9 mouse cellular contexts compared by ENCODE assay signal in genomic region chr1:135787799-135788198, GRCm38 (mm10). TPM values are rescaled to one million over a fixed set of nuclear protein-coding genes. Genes with fewer than 3 reads are reported as not detected.
DNase-seq lines count a peak whose midpoint lies in the region; ATAC-seq and TF ChIP-seq lines count a peak whose summit lies in the region.
"Had no signal": no experiment of that assay in that cellular context is flagged by ENCODE, and none has a peak within 500 bp of the region (broad histone marks: within the 10 kb centered on the region; RNA-seq: fewer than 3 reads in every experiment).

No protein-coding gene starts in this region.

- H3K4me1 ChIP-seq in kidney, embryonic 15.5 days = peaks cover 28% of the 10 kb centered on the region

- H3K9me3 ChIP-seq in kidney, embryonic 15.5 days (replicated peaks) = no peaks in the 10 kb centered on the region
- H3K9me3 ChIP-seq: heart, embryonic 15.5 days had no signal

- DNase-seq in CD4-positive helper T cell, adult 2 months (ENCODE audit: low read depth, low spot score) = peak; percentile 77
- DNase-seq in MN1 (ENCODE audit: low spot score) = peak; percentile 82
- peak; percentile 58 to 79 for DNase-seq in cerebellum, postnatal 25 days
- peak; percentile 83 for DNase-seq in gastrocnemius, adult 2 months
- peak; percentile 91 for DNase-seq in lung, postnatal 10 days
- DNase-seq in right cerebral cortex, adult 2 months (ENCODE audit: low spot score in 2 of 2) = peak; percentile 74 to 83
- DNase-seq in urinary bladder, postnatal 4 days (ENCODE audit: low spot score in 2 of 2) = peak; percentile 74 to 82

- H3K27ac ChIP-seq in gastrocnemius, adult 2 months = no peak overlapping the region
- 0 out of 2 replicates have a peak overlapping the region, but pooled peaks have one; percentile 75 for H3K27ac ChIP-seq in kidney, embryonic 15.5 days

- no peaks in the 10 kb centered on the region for H3K27me3 ChIP-seq in kidney, embryonic 15.5 days
- H3K27me3 ChIP-seq: heart, embryonic 15.5 days had no signal

- peak; percentile 74 for TF ChIP-seq CTCF in gastrocnemius, adult 2 months (IDR thresholded peaks at IDR 0.05)

- H3K4me3 ChIP-seq in gastrocnemius, adult 2 months = no peak overlapping the region
- no peak overlapping the region for H3K4me3 ChIP-seq in kidney, embryonic 15.5 days (replicated peaks)
- H3K4me3 ChIP-seq: heart, embryonic 15.5 days had no signal

- no peak overlapping the region for H3K4me2 ChIP-seq in kidney, embryonic 15.5 days

- no peaks in the 10 kb centered on the region for H3K36me3 ChIP-seq in kidney, embryonic 15.5 days
- H3K36me3 ChIP-seq: heart, embryonic 15.5 days had no signal

- intact Hi-C loops in gastrocnemius, adult 2 months (cut with DNase I) = no loop called here

- 49% methylated on average over 3 of the region's 3 CpGs for WGBS in kidney, embryonic 15.5 days

- no peak; the same call in 1 of the 2 replicates for ATAC-seq in kidney, embryonic 15.5 days (replicated peaks; ENCODE audit: low FRiP score)

- no peak overlapping the region for H3K9ac ChIP-seq in kidney, embryonic 15.5 days
- H3K9ac ChIP-seq: heart, embryonic 15.5 days had no signal

RNA-seq across cellular contexts. Expression of gene Tnni1, which starts 8.6 kb away (rescaled TPM):
- total RNA-seq in gastrocnemius, adult 2 months (2021) = 100 to 1,000 TPM; 184 to 604 TPM
- polyA plus RNA-seq in kidney, embryonic 15.5 days (2015; fragmentation: Nextera tagmentation; extraction: Ambion mirVana) = 36.1 and 56.2 TPM in 2 replicates

RNA-seq across cellular contexts. Expression of gene Phlda3, which starts 21.9 kb away (rescaled TPM):
- 100 to 1,000 TPM in 1 of 2 experiments, 10 to 100 TPM in 1; 78.0 to 140 TPM for total RNA-seq in gastrocnemius, adult 2 months (2021)
- polyA plus RNA-seq in kidney, embryonic 15.5 days (2015; fragmentation: Nextera tagmentation; extraction: Ambion mirVana) = 79.5 and 86.2 TPM in 2 replicates

RNA-seq across cellular contexts. Expression of gene Lad1, which starts 30.6 kb away (rescaled TPM):
- total RNA-seq in gastrocnemius, adult 2 months (2021) = not detected
- polyA plus RNA-seq in kidney, embryonic 15.5 days (2015; fragmentation: Nextera tagmentation; extraction: Ambion mirVana) = 21.7 and 22.1 TPM in 2 replicates

RNA-seq across cellular contexts. Expression of gene Tnnt2, which starts 48.4 kb away (rescaled TPM):
- total RNA-seq in gastrocnemius, adult 2 months (2021) = 1 to 10 TPM in 1 of 2 experiments, under 1 TPM in 1; 0.77 to 3.3 TPM
- polyA plus RNA-seq in kidney, embryonic 15.5 days (2015; fragmentation: Nextera tagmentation; extraction: Ambion mirVana) = 22.2 and 39.9 TPM in 2 replicates
